Mouse (Mus musculus): ENCODE results near the gene Comt. TPM values are rescaled to one million over a fixed set of nuclear protein-coding genes. Genes with fewer than 3 reads are reported as not detected.
A peak's percentile ranks its signal among the peaks of the same experiment; 100 is the strongest.

Gene Comt
- polyA plus RNA-seq, 1 experiment = 96.2 TPM

GRCm38 (mm10) chr16:18426215-18426791 is 349 bp downstream of the Comt start, which contains the start of gene Txnrd2:
Gene Txnrd2 (plus strand): TSS chr16:18426384.
- no peaks in the 10 kb centered on the region for H3K27me3 ChIP-seq (ENCODE audit: control insufficient read depth, insufficient read depth, insufficient read length)
- peak within 1 kb of the TSS; percentile 93 for H3K4me3 ChIP-seq (ENCODE audit: insufficient read depth, poor library complexity, severe bottlenecking)
- peak within 1 kb of the TSS; percentile 58 for H3ac ChIP-seq (ENCODE audit: control insufficient read depth, insufficient read length, low read depth)
- peaks cover 58% of the 10 kb centered on the region for H3K79me2 ChIP-seq (ENCODE audit: control insufficient read depth, insufficient read depth)
- peaks cover 21% of the 10 kb centered on the region for H3K36me3 ChIP-seq (ENCODE audit: control insufficient read depth, insufficient read depth)
- peaks cover 30% of the 10 kb centered on the region for H3K79me3 ChIP-seq (ENCODE audit: low read depth)
- no peak for TF ChIP-seq USF1 (IDR thresholded peaks at IDR 0.05; ENCODE audit: low read depth)
- TF ChIP-seq CTCF (IDR thresholded peaks at IDR 0.05; ENCODE audit: control insufficient read depth, insufficient read depth, insufficient read length) = peak; percentile 90
- TF ChIP-seq MAX (IDR thresholded peaks at IDR 0.05) = peak; percentile 64

GRCm38 (mm10) chr16:18425475-18426214 is 1.0 kb downstream of the Comt start:
- peak overlapping the region; percentile 93 for H3K4me3 ChIP-seq (ENCODE audit: insufficient read depth, poor library complexity, severe bottlenecking)
- no peaks in the 10 kb centered on the region for H3K27me3 ChIP-seq (ENCODE audit: control insufficient read depth, insufficient read depth, insufficient read length)
- peaks cover 65% of the 10 kb centered on the region for H3K79me2 ChIP-seq (ENCODE audit: control insufficient read depth, insufficient read depth)
- H3K36me3 ChIP-seq (ENCODE audit: control insufficient read depth, insufficient read depth) = peaks cover 27% of the 10 kb centered on the region
- peak overlapping the region; percentile 58 for H3ac ChIP-seq (ENCODE audit: control insufficient read depth, insufficient read length, low read depth)
- TF ChIP-seq CTCF (IDR thresholded peaks at IDR 0.05; ENCODE audit: control insufficient read depth, insufficient read depth, insufficient read length) (no peak), USF1 (IDR thresholded peaks at IDR 0.05; ENCODE audit: low read depth) (no peak), FOSL1 (IDR thresholded peaks at IDR 0.05; ENCODE audit: insufficient read depth, low read length, poor library complexity, severe bottlenecking) (no peak), MAX (IDR thresholded peaks at IDR 0.05) (no peak), MYOG (IDR thresholded peaks at IDR 0.05; ENCODE audit: control insufficient read depth, extremely low read depth, insufficient read length) (no peak), MYOD1 (IDR thresholded peaks at IDR 0.05; ENCODE audit: control insufficient read depth, insufficient read length, low read depth) (no peak), CEBPB (IDR thresholded peaks at IDR 0.05; ENCODE audit: low read depth) (no peak)
- peaks cover 30% of the 10 kb centered on the region for H3K79me3 ChIP-seq (ENCODE audit: low read depth)

GRCm38 (mm10) chr16:18424364-18425045 is 2.1 kb downstream of the Comt start:
- peak overlapping the region; percentile 18 for H3ac ChIP-seq (ENCODE audit: control insufficient read depth, insufficient read length, low read depth)
- peaks cover 32% of the 10 kb centered on the region for H3K79me3 ChIP-seq (ENCODE audit: low read depth)
- no peaks in the 10 kb centered on the region for H3K27me3 ChIP-seq (ENCODE audit: control insufficient read depth, insufficient read depth, insufficient read length)
- no peak for TF ChIP-seq FOSL1 (IDR thresholded peaks at IDR 0.05; ENCODE audit: insufficient read depth, low read length, poor library complexity, severe bottlenecking)
- no peak for TF ChIP-seq MYOG (IDR thresholded peaks at IDR 0.05; ENCODE audit: control insufficient read depth, extremely low read depth, insufficient read length)
- TF ChIP-seq MYOD1 (IDR thresholded peaks at IDR 0.05; ENCODE audit: control insufficient read depth, insufficient read length, low read depth) = no peak
- peaks cover 30% of the 10 kb centered on the region for H3K36me3 ChIP-seq (ENCODE audit: control insufficient read depth, insufficient read depth)
- H3K4me3 ChIP-seq (ENCODE audit: insufficient read depth, poor library complexity, severe bottlenecking) = no peak overlapping the region
- peaks cover 70% of the 10 kb centered on the region for H3K79me2 ChIP-seq (ENCODE audit: control insufficient read depth, insufficient read depth)

- Histone ChIP-seq H3K27me3 (ENCODE audit: control insufficient read depth, insufficient read depth, insufficient read length) (no peaks in the 10 kb centered on the region), H3K36me3 (ENCODE audit: control insufficient read depth, insufficient read depth) (peaks cover 30% of the 10 kb centered on the region), H3K4me3 (ENCODE audit: insufficient read depth, poor library complexity, severe bottlenecking) (no peak overlapping the region), H3K79me2 (ENCODE audit: control insufficient read depth, insufficient read depth) (peaks cover 74% of the 10 kb centered on the region), H3K79me3 (ENCODE audit: low read depth) (peaks cover 32% of the 10 kb centered on the region), H3ac (ENCODE audit: control insufficient read depth, insufficient read length, low read depth) (no peak overlapping the region)
- TF ChIP-seq FOSL1 (IDR thresholded peaks at IDR 0.05; ENCODE audit: insufficient read depth, low read length, poor library complexity, severe bottlenecking) (no peak), MAX (IDR thresholded peaks at IDR 0.05) (no peak), CTCF (IDR thresholded peaks at IDR 0.05; ENCODE audit: control insufficient read depth, insufficient read depth, insufficient read length) (no peak), USF1 (IDR thresholded peaks at IDR 0.05; ENCODE audit: low read depth) (no peak), MYOG (IDR thresholded peaks at IDR 0.05; ENCODE audit: control insufficient read depth, extremely low read depth, insufficient read length) (no peak), CEBPB (IDR thresholded peaks at IDR 0.05; ENCODE audit: low read depth) (no peak), MYOD1 (IDR thresholded peaks at IDR 0.05; ENCODE audit: control insufficient read depth, insufficient read length, low read depth) (no peak)
These were observed 2.8 kb downstream of the Comt start for GRCm38 (mm10) chr16:18423915-18424265.

GRCm38 (mm10) chr16:18423203-18423914 is 3.3 kb downstream of the Comt start:
- TF ChIP-seq MYOG (IDR thresholded peaks at IDR 0.05; ENCODE audit: control insufficient read depth, extremely low read depth, insufficient read length) (no peak), CEBPB (IDR thresholded peaks at IDR 0.05; ENCODE audit: low read depth) (no peak), MYOD1 (IDR thresholded peaks at IDR 0.05; ENCODE audit: control insufficient read depth, insufficient read length, low read depth) (no peak), USF1 (IDR thresholded peaks at IDR 0.05; ENCODE audit: low read depth) (no peak), MAX (IDR thresholded peaks at IDR 0.05) (no peak), CTCF (IDR thresholded peaks at IDR 0.05; ENCODE audit: control insufficient read depth, insufficient read depth, insufficient read length) (no peak), FOSL1 (IDR thresholded peaks at IDR 0.05; ENCODE audit: insufficient read depth, low read length, poor library complexity, severe bottlenecking) (no peak)
- peaks cover 31% of the 10 kb centered on the region for H3K36me3 ChIP-seq (ENCODE audit: control insufficient read depth, insufficient read depth)
- H3K27me3 ChIP-seq (ENCODE audit: control insufficient read depth, insufficient read depth, insufficient read length) = no peaks in the 10 kb centered on the region
- no peak overlapping the region for H3K4me3 ChIP-seq (ENCODE audit: insufficient read depth, poor library complexity, severe bottlenecking)
- peaks cover 34% of the 10 kb centered on the region for H3K79me3 ChIP-seq (ENCODE audit: low read depth)
- H3ac ChIP-seq (ENCODE audit: control insufficient read depth, insufficient read length, low read depth) = no peak overlapping the region
- H3K79me2 ChIP-seq (ENCODE audit: control insufficient read depth, insufficient read depth) = peaks cover 79% of the 10 kb centered on the region

Measured in C2C12 (cell line).